Mouse (Mus musculus) CD4-positive naive resting alpha-beta T cell, adult 57 days (primary cell): ENCODE results near the gene Ccin. TPM values are rescaled to one million over a fixed set of nuclear protein-coding genes. Genes with fewer than 3 reads are reported as not detected.

Experiments used
- total RNA-seq: library from RNA; stranded (reverse); gene quantifications from one replicate; pipeline ENCODE4 v1.2.4, GENCODE M21; 2023

Ccin gene
- total RNA-seq = 1.5 TPM

GRCm38 (mm10) chr4:43983181-43983580 is at the start of gene Ccin:
Gene Ccin (plus strand): TSS chr4:43983483.

GRCm38 (mm10) chr4:43957292-43957845 is 25.9 kb upstream of the Ccin start, which contains the start of gene Glipr2:
Gene Glipr2 (plus strand): TSS chr4:43957401.

GRCm38 (mm10) chr4:44004126-44004525 is 20.8 kb downstream of the Ccin start, which contains the start of gene Clta:
Gene Clta (plus strand): TSS chr4:44004452.

Other genes starting within 250 kb of the Ccin start
- not detected for gene Olfr159, start 212.5 kb upstream of the Ccin start, total RNA-seq
- not detected for gene Olfr156, start 159.6 kb upstream of the Ccin start, total RNA-seq
- gene Olfr157, start 143.3 kb upstream of the Ccin start, total RNA-seq = not detected
- gene Olfr155, start 131.9 kb upstream of the Ccin start, total RNA-seq = not detected
- 2.3 TPM for gene Reck, start 108.0 kb upstream of the Ccin start, total RNA-seq
- 40.4 TPM for gene Glipr2, start 26.1 kb upstream of the Ccin start, total RNA-seq
- gene Clta, start 21.0 kb downstream of the Ccin start, total RNA-seq = 137 TPM
- gene Gne, start 100.7 kb downstream of the Ccin start, total RNA-seq = 44.0 TPM